Mouse (Mus musculus) retina, postnatal 7 days (tissue): ENCODE data around the gene Smarcd3.
A peak's percentile ranks its signal among the peaks of the same experiment; 100 is the strongest.

ENCODE experiments used
- DNase-seq: peaks from one replicate; pipeline ENCODE4 v3.0.0-alpha.2; 2012; ENCODE audit warnings: low read depth, low spot score

Gene Smarcd3

DNA sequence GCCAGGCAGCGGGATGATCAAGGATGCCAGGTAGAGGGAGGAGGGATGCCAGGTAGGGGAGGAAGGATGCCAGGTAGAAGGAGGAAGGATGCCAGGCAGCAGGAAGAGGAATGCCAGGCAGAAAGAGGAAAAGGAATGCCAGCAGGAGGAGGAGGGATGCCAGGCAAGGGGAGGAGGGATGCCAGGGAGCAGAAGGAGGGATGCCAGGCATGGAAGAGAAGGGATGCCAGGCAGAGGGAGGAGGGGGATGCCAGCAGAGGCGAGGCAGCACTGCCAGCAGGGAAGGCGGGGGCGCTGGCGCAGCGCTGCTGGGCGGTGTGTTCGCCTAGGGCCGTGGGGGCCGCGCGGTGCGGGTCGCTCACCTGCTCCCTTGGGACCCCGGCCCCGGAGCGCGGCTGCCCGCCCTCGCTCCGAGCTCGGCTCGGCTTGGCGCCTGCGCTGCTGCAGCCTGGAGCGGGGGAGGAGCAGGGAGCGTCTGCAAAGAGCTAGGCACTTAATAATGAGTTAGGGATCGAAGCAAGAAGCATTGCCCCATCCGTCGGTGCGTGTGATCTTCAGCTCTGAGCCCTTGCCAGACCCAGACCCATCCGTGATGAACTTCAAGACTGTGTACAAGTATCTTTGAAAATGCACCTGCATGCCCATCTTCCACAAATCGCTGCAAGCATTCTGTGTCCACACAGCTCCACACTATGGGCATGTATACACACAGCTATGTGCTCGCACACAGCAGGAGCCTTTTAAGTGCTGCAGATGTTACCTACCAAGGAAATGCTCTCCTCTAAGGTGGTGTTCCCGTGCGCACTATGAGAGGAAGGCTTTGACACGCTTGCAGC lies at the start of gene Smarcd3:
TSS of gene Smarcd3 (minus strand) at position 426 of the 836 bp plus-strand sequence.
- peak; percentile 41 for DNase-seq

DNA sequence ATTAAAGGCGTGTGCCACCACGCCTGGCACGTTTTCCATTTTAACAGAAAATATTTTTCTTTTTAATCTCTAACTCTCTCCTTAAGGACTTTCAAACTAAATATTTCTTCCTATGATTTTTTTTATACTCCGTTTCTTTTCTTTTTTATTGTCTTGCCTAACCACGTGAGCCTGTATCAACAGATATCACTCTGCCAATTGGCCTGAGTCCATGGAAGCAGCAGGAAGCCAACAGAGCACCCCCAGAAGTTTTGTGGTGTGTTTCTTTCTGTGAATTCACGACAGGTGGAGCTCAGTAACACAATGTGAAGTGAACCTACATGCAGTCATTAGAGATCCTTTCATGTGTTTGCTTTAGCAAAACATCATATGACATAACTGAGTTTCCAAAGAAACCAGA lies 37.2 kb upstream of the Smarcd3 start:
- DNase-seq = no peak

DNA sequence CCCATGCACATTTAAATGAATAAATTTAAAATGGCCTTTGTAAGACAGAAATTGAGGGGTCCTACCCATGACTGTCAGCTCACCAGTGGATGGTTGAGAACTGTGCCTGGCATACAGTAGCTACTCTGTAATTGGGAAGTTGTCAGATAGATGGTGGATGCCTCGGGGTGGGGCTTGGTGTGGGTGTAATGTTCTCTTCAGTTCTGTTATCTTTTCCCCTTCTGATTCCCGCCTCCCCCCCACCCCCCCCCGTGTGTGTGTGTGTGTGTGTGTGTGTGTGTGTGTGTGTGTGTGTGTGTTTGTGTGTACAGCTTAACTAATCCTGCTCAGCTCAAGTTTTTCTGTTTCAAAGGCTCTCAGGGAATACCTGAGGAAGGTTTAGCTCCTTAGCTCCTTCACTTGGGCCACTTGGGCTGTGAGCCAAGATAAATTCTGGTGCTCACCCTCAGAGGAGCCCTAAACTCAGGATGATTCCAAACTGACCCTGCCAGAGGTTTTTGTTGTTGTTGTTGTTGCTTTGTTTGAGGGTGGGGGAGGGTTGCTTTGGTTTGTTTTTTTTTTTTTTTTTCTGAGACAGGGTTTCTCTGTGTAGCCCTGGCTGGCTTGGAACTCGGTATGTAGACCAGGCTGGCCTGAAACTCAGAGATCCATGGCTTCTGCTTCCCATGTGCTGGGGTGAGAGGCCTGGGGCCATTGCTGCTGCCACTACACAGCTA lies 35.7 kb upstream of the Smarcd3 start:
- no peak for DNase-seq

DNA sequence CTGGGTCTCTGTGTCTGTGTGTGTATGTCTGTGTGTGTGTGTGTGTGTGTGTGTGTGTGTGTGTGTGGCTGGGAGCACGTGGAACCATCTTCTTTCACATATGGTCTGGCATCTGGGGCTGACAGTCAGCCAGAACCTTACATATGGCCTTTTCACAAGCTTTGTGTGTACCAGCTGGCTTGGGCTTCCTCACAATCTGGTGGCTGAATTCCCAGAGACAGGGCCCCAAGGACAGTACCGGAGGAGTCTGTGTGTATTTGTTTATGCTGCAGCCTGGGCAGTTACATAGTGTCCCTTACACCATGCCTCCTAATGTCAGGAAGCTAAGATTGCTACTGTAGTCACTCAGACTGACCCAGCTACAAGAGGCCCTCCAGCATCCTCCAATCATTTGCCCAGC lies 32.9 kb upstream of the Smarcd3 start:
- no peak for DNase-seq

DNA sequence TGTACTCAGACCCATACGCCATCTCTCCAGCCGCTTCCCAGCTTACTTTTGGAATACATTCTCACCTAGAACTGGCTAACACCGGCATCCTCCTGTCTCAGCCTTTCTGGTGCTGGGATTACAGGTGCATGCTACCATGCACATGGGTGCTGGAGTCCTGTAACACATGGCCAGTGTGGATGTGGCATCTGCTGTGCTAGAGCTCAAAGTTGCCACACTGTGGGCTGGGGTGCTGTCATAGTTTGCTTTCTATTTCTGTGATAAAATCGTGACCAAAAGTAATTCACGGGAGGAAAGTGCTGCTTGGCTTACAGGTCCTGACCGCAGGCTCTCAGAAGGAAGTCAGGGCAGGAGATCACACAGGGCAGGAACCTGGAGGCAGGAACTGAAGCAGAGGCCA lies 30.3 kb upstream of the Smarcd3 start:
- DNase-seq = no peak

DNA sequence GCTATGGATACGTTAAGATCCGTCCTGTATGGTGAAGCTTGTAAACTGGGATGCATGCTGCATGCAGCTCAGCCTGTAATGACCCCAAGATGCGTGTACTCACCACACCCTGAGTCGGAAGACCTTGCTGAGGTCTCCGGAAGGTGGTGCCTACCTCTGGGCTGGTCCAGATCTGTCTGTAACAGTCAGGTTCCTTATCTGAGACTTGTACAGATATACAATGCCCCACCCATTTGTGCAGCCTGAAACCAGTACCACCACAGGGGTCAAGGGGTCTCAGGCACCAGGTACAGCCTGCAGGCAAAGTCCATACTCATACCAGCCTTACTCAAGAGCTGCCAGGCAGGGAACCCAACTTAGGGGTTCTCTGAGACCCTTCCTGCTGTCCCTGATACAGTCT lies 28.6 kb upstream of the Smarcd3 start:
- no peak for DNase-seq

DNA sequence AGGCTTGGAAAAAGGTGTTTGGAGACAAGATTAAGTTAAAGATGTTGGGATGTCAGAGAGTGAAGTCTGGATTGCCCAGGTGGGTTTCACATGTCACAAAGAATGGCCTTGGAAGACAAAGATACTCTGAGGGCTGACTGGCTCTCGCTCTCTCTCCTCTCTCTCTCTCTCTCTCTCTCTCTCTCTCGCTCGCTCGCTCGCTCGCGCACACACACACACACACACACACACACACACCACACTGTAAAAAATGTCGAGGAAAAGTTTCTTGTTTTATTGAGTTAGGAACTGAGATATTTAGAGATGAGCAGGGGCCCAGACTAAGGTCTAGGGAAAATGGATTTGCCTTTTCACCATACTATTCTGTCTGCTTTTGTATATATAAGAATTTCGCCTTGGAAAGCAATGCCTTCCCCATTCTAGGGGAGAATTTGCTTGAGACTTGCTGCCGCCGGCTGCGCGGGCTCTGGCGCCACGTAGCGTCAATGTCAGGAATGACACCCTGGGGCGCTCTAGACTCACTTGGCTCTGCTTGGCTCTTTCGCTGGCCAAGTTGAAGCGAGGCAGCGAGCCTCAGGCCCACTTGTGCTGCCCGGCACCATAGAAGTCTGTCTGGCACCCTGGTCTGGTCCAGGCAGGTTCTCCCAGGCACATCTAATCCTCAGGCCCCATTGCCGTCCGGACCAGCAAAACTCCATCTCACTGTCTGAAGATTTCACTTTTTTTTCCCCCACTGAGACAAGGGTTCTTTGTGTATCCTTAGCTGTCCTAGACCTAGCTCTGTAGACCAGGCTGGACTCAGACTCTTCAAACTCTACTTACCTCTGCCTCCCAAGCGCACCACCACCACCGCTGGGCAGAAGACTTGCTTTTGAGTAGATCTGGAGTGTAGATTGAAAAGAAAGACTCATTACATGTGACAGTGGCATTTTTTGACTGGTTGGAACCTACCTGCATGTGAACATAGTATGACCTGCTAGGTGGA lies 27.8 kb upstream of the Smarcd3 start:
- peak; percentile 65 for DNase-seq

DNA sequence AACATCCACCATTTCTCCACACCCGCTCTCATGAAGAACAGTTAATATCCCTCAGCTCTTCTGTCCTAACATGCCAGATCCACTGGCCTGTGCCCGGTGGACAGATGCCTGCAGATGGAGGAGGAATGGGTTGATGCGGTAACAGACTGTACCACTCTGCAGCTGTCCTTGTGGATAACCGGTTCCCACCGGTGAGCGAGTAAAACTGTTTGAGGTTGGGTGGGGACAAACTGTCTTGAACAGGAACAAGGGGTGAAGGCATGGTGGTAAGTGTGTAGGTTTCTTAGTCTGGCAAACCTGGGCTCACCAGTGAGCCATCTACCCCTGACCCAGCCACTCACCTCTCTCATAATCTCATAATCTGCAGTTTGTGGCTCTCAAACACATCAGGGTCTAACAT lies 27.1 kb upstream of the Smarcd3 start:
- DNase-seq = no peak

DNA sequence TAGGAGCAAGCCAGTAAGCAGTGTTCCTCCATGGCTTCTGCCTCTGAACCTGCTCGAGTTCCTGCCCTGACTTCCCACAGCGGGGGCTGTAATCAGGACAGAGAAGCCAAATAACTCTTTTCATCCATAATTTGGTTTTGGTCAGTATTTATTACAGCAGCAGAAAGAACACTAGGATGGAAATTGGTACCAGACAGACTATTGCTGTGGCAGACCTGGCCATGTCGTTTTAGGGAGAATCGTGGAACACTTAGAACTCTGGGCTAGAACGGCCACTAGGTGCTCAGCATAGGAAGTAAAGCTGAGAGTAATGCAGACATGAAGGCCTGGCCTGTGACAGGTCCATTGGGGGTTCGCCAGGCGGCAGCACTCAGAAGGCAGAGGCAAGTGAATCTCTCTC lies 25.5 kb upstream of the Smarcd3 start:
- no peak for DNase-seq

DNA sequence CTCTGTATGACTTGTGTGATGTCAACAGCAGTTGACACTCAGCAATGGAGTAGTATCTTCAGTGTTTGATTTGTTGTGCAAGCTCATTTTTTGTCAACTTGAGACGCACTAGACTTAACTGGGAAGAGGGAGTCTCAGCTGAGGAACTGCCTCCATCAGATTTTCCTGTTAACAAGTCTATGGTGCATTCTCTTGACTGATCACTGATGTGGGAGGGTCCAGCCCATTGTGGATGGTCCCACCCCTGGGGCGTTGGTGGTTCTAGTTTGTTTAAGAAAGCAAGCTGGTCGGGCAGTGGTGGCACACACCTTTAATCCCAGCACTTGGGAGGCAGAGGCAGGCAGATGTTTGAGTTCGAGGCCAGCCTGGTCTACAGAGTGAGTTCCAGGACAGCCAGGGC lies 25.0 kb upstream of the Smarcd3 start:
- DNase-seq = no peak

DNA sequence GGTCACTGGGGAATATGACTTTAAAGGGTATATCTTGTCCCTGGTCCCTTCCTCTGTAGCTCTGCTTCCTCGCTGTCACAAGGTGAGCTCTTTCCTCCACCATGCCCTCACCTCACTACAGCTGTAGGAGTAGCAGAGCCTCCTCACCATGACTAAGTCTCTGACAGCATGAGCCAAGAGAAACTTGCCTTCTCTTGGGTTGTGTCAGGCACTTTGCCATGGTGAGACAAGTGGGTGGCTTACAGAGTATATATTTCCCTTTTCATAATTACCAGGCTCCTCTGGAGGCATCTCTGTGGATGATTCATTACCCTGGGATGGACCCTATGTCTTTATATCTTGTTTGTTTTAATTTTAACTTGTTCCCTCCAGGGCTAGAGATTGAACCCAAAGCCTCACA lies 21.2 kb upstream of the Smarcd3 start:
- DNase-seq = no peak

DNA sequence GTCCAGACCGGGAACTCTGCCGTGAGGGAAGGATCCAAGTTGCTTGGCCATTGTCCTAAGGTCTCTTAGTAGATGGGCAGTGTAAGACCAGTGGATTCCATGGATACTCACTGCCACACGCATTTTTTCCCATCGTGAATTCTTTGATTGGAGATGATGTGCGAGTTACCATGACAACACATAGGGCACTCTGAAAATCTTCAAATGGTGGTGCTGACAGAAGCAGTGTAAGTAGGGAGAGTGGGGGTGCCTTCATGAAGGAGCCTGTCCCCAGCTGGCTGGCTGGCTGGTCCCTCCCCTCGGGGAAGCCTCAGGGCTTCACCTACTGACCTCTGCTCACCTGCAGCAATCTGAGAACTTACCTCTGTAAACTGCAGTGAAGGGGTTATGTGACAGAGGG lies 14.9 kb upstream of the Smarcd3 start:
- DNase-seq = no peak

DNA sequence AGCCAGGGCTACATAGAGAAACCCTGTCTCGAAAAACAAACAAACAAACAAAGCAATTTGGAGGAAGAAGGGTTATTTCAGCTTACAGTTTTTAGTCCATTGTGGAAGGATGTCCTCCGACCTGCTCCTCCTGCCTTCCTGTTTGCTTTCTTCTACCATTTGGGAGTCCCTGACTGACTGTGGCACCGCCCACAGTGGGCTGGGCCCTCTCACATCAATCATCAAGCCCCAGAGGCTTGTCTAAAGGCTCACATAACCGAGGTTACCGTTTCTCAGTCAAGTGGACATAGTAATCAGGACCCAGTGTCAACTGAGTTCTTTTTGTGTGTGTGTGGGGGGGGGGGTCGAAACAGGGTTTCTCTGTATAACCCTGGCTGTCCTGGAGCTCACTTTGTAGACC lies 13.9 kb upstream of the Smarcd3 start:
- DNase-seq = no peak

DNA sequence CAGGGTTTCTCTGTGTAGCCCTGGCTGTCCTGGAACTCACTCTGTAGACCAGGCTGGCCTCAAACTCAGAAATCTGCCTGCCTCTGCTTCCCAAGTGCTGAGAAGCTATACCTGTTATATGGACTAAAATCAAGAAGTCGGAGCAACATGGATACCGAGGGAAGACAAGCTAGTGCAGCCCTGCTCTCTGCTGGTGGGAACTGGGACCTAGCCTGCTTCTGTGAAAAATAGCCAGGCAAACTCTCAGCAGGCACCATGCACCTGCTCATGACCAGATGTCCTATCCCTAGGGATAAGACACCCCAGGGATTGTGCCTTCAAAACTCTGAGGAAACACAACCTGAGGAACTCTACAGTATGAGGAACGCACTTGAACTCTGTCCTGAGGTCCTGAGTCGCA lies 12.8 kb upstream of the Smarcd3 start:
- DNase-seq = no peak

DNA sequence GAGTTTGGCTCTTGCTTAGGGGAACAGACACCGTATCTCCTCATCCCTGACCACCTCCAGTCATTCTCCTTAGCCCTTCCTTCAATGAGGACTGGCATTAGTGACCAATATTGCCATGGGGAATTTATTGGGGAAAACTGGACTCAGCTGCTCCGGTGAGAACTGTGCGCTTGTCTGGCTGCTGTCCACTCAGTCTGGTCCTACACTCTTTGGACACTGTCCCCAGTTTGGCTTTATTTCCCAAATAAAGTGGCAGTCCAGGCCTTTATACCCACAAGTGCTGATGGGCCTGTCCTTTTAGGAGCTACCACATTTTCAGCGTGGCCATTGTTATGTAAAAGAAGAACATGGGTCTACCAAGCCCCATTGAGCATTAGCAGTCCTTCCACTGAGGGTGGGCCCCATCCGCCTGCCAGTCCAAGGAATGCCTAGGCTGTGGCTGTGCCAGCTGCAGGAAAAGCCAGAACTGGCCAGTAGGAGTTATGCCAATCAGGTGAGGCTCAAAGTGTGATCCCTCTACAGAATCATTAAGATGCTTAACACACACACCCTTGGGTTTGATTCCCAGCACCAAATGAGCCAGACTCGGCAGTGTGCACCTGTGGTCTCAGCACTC lies 11.4 kb upstream of the Smarcd3 start:
- DNase-seq = no peak

DNA sequence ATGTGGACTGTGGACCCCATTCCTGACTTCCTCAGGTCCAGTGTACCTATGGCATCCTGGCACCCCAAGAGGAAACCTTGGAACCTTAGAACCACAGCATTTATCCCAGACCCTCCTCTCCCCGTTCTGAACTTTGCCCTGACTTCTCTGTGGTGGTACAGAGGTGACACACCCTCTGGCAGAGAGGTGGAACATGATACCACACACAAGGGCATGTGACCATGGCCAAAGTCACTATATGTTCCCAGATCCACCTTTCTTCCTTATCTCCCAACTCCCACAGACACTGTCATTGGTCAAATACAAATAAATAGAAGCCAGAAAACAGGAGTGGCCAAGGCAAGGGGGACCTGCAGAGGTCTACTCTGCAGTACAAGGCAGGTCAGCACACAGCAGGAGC lies 10.9 kb upstream of the Smarcd3 start:
- DNase-seq = no peak

DNA sequence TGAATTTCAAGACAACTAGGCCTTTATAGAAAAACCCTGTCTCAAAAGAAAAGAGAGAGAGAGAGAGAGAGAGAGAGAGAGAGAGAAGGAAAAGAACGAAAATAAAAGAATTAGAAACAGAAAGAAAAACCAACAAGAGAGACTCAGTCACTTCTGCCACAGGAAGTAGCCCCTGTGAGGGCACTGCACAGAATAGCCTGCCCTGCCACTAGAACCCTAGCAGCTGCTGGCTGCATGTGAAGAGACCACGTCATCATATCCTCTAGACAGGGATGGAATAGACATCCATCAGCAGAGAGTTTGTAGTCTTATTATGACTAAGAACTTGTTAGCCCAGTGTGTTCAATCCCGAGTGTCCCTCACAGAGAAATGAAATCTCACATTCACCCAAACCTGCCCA lies 5.5 kb upstream of the Smarcd3 start:
- no peak for DNase-seq

DNA sequence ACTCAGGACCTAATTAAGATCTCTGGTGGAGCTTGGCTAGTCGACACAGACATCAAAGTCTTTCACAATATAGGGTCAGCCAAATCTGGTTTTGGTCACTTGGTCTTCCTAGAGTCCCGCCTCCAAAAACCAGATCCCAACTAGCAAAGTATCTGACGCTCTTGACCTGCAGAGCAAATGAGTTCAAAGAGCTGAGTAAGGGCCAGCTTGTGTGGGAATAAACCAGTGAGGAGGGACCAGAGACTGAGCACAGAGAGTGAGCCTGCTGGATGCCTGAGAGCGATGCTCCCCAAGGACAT lies 560 bp upstream of the Smarcd3 start:
- no peak for DNase-seq

DNA sequence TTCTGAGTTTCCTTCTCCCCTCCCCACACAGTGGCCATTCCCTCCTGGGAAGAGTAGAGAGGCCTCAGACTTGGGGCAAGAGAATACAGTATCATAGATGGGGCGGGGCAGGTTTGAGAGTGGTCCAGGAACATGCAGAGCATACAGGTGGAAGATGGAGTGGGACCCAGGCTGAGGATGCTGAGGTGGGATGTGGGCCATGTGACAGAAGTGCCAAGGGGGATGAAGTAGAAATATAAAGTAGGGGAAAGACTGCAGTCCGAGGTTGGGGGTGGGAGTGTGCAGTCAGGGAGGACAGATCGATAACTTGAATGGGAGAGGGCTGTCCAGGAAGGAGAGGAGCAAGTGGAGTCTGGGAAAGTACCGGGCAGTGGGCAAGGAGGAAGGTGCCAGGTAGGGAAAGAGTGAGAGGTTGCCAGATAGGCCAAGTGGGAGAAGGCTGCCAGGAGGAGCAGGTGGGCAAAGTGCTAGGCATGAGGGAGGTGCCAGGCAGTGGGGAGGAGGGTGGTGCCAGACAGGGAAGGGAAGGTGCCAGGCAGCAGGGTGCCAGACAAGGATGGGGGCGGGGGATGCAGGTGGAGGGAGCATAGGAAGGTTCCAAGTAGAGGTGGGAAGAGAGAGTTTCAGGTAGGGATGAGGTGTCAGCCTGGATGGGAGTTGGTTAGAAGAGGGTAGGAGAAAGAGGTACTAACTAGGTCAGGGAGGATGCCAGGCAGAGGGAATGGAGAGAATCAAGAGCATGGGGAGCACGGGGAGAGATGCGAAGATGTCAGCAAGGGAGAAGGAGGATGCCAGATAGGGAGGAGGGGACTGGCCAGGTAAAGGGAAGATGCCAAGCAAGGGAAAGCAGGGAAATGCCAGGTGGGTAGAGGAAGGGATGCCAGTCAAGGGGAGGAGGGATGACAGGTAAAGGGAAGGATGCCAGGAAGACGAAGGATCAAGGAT lies 898 bp downstream of the Smarcd3 start:
- no peak for DNase-seq

DNA sequence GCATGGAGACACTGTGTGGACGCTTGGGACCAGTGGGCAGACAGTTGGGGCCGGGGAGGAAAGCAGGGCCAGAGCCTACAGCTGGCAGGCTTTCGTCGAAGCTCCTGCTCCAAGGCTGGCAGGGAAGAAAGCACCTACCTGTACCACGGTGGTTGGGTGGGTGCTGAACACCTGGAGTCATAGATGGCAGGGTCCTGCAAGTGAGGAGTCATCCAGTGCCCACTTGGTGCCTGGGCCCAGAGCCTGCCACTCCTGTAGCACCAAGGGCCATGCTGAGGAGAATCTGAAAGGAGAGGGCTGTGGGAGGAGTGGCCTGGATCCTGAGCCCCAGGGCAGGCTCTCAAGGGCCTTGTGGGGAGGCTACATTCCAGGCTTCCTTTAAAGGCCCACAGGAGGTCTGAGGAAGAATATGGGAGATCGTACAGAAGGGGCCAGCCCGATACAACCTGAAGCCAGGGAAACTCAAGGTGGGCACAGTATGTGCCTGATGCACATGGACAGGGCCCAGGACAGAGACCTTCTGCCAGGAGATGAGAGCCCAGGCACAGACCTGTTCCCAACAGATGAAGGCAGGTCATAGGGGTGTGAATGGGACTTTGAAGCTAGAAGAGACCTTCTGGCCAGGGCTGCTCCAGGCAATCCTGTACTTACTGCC lies 1.7 kb downstream of the Smarcd3 start:
- DNase-seq = no peak
